Mouse (Mus musculus) neural tube, embryonic 14.5 days (tissue): ENCODE measurements at regions not wholly inside any gene's neighbourhood (a gene's known extent, or its start where the extent isn't known, plus 50 kb on each side); places are given as distances from the start of the nearest gene placed in this dataset.

ENCODE experiments used
- ATAC-seq: fragments of 200-750 bp; cut with Nextera tagmentation; 2 replicates; pipeline ENCODE4 v1.8.0; 2017; ENCODE audit warnings: low read depth, mild to moderate bottlenecking, moderate TSS enrichment, moderate library complexity
- H3K27ac ChIP-seq: fragments of 300-500 bp; sonication (generic); 2 replicates; pipeline ENCODE4 v1.5.1; 2014; ENCODE audit warnings: low read depth, mild to moderate bottlenecking, control low read depth, low read length, moderate library complexity, mixed read lengths
- H3K27me3 ChIP-seq: fragments of 300-500 bp; sonication (generic); 2 replicates; pipeline ENCODE4 v1.6.1; 2014; ENCODE audit warnings: low read length; ENCODE audit not compliant: control insufficient read depth, insufficient read depth
- H3K36me3 ChIP-seq: fragments of 300-500 bp; sonication (generic); 2 replicates; pipeline ENCODE4 v1.6.1; 2014; ENCODE audit warnings: low read length, mixed read lengths; ENCODE audit not compliant: control insufficient read depth, insufficient read depth
- H3K4me1 ChIP-seq: fragments of 300-500 bp; sonication (generic); 2 replicates; pipeline ENCODE4 v1.6.1; 2014; ENCODE audit warnings: low read length; ENCODE audit not compliant: control insufficient read depth, insufficient read depth
- H3K4me2 ChIP-seq: fragments of 300-500 bp; sonication (generic); 2 replicates; pipeline ENCODE4 v1.6.1; 2014; ENCODE audit warnings: mild to moderate bottlenecking, low read depth, low read length, control low read depth
- H3K4me3 ChIP-seq: fragments of 300-500 bp; sonication (generic); 2 replicates; pipeline ENCODE4 v1.5.1; 2014; ENCODE audit warnings: low read depth, low read length, control low read depth, mixed read lengths
- H3K9ac ChIP-seq: fragments of 300-500 bp; sonication (generic); replicated peaks from 2 replicates; pipeline ENCODE4 v1.6.1; 2014; ENCODE audit warnings: low read depth, mild to moderate bottlenecking, control low read depth, low read length, mixed read lengths
- H3K9me3 ChIP-seq: fragments of 300-500 bp; sonication (generic); 2 replicates; pipeline ENCODE4 v1.6.1; 2016; ENCODE audit warnings: low read length; ENCODE audit not compliant: control insufficient read depth
- WGBS: fragments of 180-500 bp; shearing (Covaris S2); extraction: QIAGEN DNeasy Blood & Tissue Kit; methylation state at CpG from one replicate; pipeline ENCODE4 v1.1.7; 2014; 5-methylcytosine and 5-hydroxymethylcytosine counted together

- 53% methylated on average over 2 of the region's 2 CpGs for WGBS
- H3K9me3 ChIP-seq, result no peaks in the 10 kb centered on the region
- no peak overlapping the region for H3K4me2 ChIP-seq
- 0 out of 2 replicates have a peak, but pooled peaks cover 2% of the 10 kb centered on the region for H3K4me1 ChIP-seq
- H3K36me3 ChIP-seq, result no peaks in the 10 kb centered on the region
- H3K4me3 ChIP-seq, result no peak overlapping the region
- no peak for ATAC-seq
- no peak overlapping the region for H3K9ac ChIP-seq
- H3K27me3 ChIP-seq, result no peaks in the 10 kb centered on the region
- H3K27ac ChIP-seq, result no peak overlapping the region
Measured at GRCm38 (mm10) chr15:88385943-88386342, 214.2 kb upstream of the Zdhhc25 start.

- Histone ChIP-seq H3K27ac (no peak overlapping the region), H3K9ac (no peak overlapping the region), H3K4me2 (no peak overlapping the region), H3K4me3 (no peak overlapping the region), H3K9me3 (no peaks in the 10 kb centered on the region), H3K36me3 (no peaks in the 10 kb centered on the region), H3K27me3 (no peaks in the 10 kb centered on the region), H3K4me1 (no peaks in the 10 kb centered on the region)
- WGBS, result 41% methylated on average over 6 of the region's 6 CpGs
- ATAC-seq, result no peak
Measured at GRCm38 (mm10) chr15:88386711-88387110, 213.4 kb upstream of the Zdhhc25 start.

GRCm38 (mm10) chr15:88391822-88392221, 208.3 kb upstream of the Zdhhc25 start:
- H3K4me2 ChIP-seq, result no peak overlapping the region
- no peak overlapping the region for H3K4me3 ChIP-seq
- H3K27me3 ChIP-seq, result no peaks in the 10 kb centered on the region
- no peak overlapping the region for H3K27ac ChIP-seq
- no peak for ATAC-seq
- H3K36me3 ChIP-seq, result no peaks in the 10 kb centered on the region
- H3K4me1 ChIP-seq, result no peaks in the 10 kb centered on the region
- H3K9ac ChIP-seq, result no peak overlapping the region
- H3K9me3 ChIP-seq, result no peaks in the 10 kb centered on the region
- 80% methylated on average over 15 of the region's 15 CpGs for WGBS

GRCm38 (mm10) chr15:88399064-88399463, 201.0 kb upstream of the Zdhhc25 start:
- H3K4me1 ChIP-seq, result no peaks in the 10 kb centered on the region
- H3K27me3 ChIP-seq, result no peaks in the 10 kb centered on the region
- no peak overlapping the region for H3K4me3 ChIP-seq
- ATAC-seq, result no peak; the same call in 1 of the 2 replicates
- no peak overlapping the region for H3K9ac ChIP-seq
- no peaks in the 10 kb centered on the region for H3K9me3 ChIP-seq
- no peak overlapping the region for H3K27ac ChIP-seq
- 42% methylated on average over 5 of the region's 5 CpGs for WGBS
- H3K4me2 ChIP-seq, result no peak overlapping the region
- no peaks in the 10 kb centered on the region for H3K36me3 ChIP-seq

GRCm38 (mm10) chr15:88399989-88400388, 200.1 kb upstream of the Zdhhc25 start:
- Histone ChIP-seq H3K4me2 (no peak overlapping the region), H3K27me3 (no peaks in the 10 kb centered on the region), H3K36me3 (no peaks in the 10 kb centered on the region), H3K9me3 (no peaks in the 10 kb centered on the region), H3K4me1 (no peaks in the 10 kb centered on the region), H3K9ac (no peak overlapping the region), H3K27ac (no peak overlapping the region), H3K4me3 (no peak overlapping the region)
- 79% methylated on average over 12 of the region's 12 CpGs for WGBS
- ATAC-seq, result no peak

GRCm38 (mm10) chr15:88400787-88401186, 199.3 kb upstream of the Zdhhc25 start:
- Histone ChIP-seq H3K27ac (no peak overlapping the region), H3K4me1 (no peaks in the 10 kb centered on the region), H3K27me3 (no peaks in the 10 kb centered on the region), H3K4me2 (no peak overlapping the region), H3K9ac (no peak overlapping the region), H3K36me3 (no peaks in the 10 kb centered on the region), H3K4me3 (no peak overlapping the region), H3K9me3 (no peaks in the 10 kb centered on the region)
- no peak for ATAC-seq
- 57% methylated on average over 9 of the region's 9 CpGs for WGBS

- Histone ChIP-seq H3K36me3 (no peaks in the 10 kb centered on the region), H3K4me2 (0 out of 2 replicates have a peak overlapping the region, but pooled peaks have one; percentile 1), H3K27ac (no peak overlapping the region), H3K27me3 (no peaks in the 10 kb centered on the region), H3K4me1 (no peaks in the 10 kb centered on the region), H3K9ac (no peak overlapping the region), H3K4me3 (no peak overlapping the region), H3K9me3 (no peaks in the 10 kb centered on the region)
- WGBS, result 53% methylated on average over 20 of the region's 20 CpGs
- no peak for ATAC-seq
Measured at GRCm38 (mm10) chr15:88408461-88409379, 191.4 kb upstream of the Zdhhc25 start.

- no peaks in the 10 kb centered on the region for H3K9me3 ChIP-seq
- no peaks in the 10 kb centered on the region for H3K36me3 ChIP-seq
- ATAC-seq, result no peak
- peaks cover 2% of the 10 kb centered on the region; the same call in 1 of the 2 replicates for H3K4me1 ChIP-seq
- no peak overlapping the region for H3K9ac ChIP-seq
- H3K27me3 ChIP-seq, result no peaks in the 10 kb centered on the region
- H3K27ac ChIP-seq, result no peak overlapping the region
- H3K4me2 ChIP-seq, result no peak overlapping the region
- 79% methylated on average over 4 of the region's 4 CpGs for WGBS
- no peak overlapping the region for H3K4me3 ChIP-seq
Measured at GRCm38 (mm10) chr15:88414206-88414605, 185.9 kb upstream of the Zdhhc25 start.

GRCm38 (mm10) chr15:88418881-88419280, 181.2 kb upstream of the Zdhhc25 start:
- Histone ChIP-seq H3K9me3 (peaks cover 4% of the 10 kb centered on the region; the same call in 1 of the 2 replicates), H3K4me3 (no peak overlapping the region), H3K4me1 (peaks cover 2% of the 10 kb centered on the region; the same call in 1 of the 2 replicates), H3K27me3 (no peaks in the 10 kb centered on the region), H3K9ac (no peak overlapping the region), H3K4me2 (no peak overlapping the region), H3K36me3 (no peaks in the 10 kb centered on the region), H3K27ac (no peak overlapping the region)
- no peak for ATAC-seq
- WGBS, result 76% methylated on average over 8 of the region's 8 CpGs
